In the genomic region with DNA sequence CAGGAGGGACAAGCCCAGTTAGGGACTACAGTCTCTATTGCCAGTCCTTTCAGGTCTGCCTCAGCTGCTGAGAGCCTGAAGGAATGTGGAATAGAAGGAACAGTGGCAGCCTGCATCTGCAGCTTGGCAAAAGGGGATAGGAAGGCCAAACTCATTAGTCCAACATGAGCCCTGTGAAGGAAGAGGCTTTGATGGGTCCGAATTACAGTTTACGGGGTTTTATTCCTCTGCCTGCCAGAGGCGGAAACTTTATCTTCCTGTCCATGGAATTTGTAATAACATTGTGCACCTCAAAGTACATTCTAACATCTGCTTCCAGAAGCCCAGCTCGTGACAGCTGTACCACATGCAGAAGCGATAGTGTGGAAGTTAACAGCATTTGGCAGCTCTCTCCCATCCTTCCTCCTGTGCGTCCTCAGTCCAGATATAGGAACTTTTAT, we compare ENCODE assay signal across 15 mouse cellular contexts.
DNase-seq lines count a peak whose midpoint lies in the region; ATAC-seq and TF ChIP-seq lines count a peak whose summit lies in the region.
"Had no signal": no experiment of that assay in that cellular context is flagged by ENCODE, and none has a peak within 500 bp of the region (broad histone marks: within the 10 kb centered on the region; RNA-seq: fewer than 3 reads in every experiment).

No protein-coding gene starts in this region.

- no peak overlapping the region for H3K4me2 ChIP-seq in intestine, embryonic 16.5 days (ENCODE audit: low read depth, low read length)
- no peak overlapping the region for H3K4me2 ChIP-seq in intestine, postnatal 0 days (replicated peaks; ENCODE audit: low read depth)
- no peak overlapping the region for H3K4me2 ChIP-seq in heart, embryonic 11.5 days
- H3K4me2 ChIP-seq in limb, embryonic 15.5 days: no peak overlapping the region
- H3K4me2 ChIP-seq: hindbrain, embryonic 15.5 days had no signal

- H3K36me3 ChIP-seq in intestine, embryonic 16.5 days (ENCODE audit: control insufficient read depth, insufficient read depth, low read length): no peaks in the 10 kb centered on the region
- no peaks in the 10 kb centered on the region for H3K36me3 ChIP-seq in intestine, postnatal 0 days (ENCODE audit: control insufficient read depth, insufficient read depth)
- no peaks in the 10 kb centered on the region for H3K36me3 ChIP-seq in heart, embryonic 11.5 days (ENCODE audit: control insufficient read depth, insufficient read depth, low read length)
- no peaks in the 10 kb centered on the region for H3K36me3 ChIP-seq in kidney, adult 2 months (ENCODE audit: control insufficient read depth, insufficient read depth, low read length)
- no peaks in the 10 kb centered on the region for H3K36me3 ChIP-seq in limb, embryonic 15.5 days
- H3K36me3 ChIP-seq: hindbrain, embryonic 15.5 days had no signal

- no peaks in the 10 kb centered on the region for H3K4me1 ChIP-seq in intestine, embryonic 16.5 days (ENCODE audit: control insufficient read depth, insufficient read depth, low read length)
- no peaks in the 10 kb centered on the region for H3K4me1 ChIP-seq in intestine, postnatal 0 days (replicated peaks; ENCODE audit: control insufficient read depth, insufficient read depth, low read length)
- no peaks in the 10 kb centered on the region for H3K4me1 ChIP-seq in heart, embryonic 11.5 days (ENCODE audit: control insufficient read depth, insufficient read depth, low read length)
- H3K4me1 ChIP-seq in kidney, adult 2 months (ENCODE audit: control insufficient read depth, insufficient read depth, low read length): no peaks in the 10 kb centered on the region
- peaks cover 7% of the 10 kb centered on the region for H3K4me1 ChIP-seq in limb, embryonic 15.5 days

- ATAC-seq in intestine, embryonic 16.5 days: peak; percentile 28; the same call in 1 of the 2 replicates
- no peak for ATAC-seq in intestine, postnatal 0 days
- peak; percentile 10; the same call in 1 of the 2 replicates for ATAC-seq in heart, embryonic 11.5 days (replicated peaks; ENCODE audit: insufficient number of reproducible peaks, low FRiP score, low TSS enrichment)
- 0 out of 2 replicates have a peak, but pooled peaks have one; percentile 58 for ATAC-seq in limb, embryonic 15.5 days (ENCODE audit: insufficient number of reproducible peaks, low FRiP score, low TSS enrichment, low read depth)
- no peak for ATAC-seq in megakaryocyte-erythroid progenitor cell, adult 5-6 weeks (replicated peaks; ENCODE audit: low FRiP score, low TSS enrichment, poor library complexity, severe bottlenecking)
- ATAC-seq: CD4-positive, CD25-positive, alpha-beta regulatory T cell, adult 4 months; Patski had no signal

- WGBS in intestine, embryonic 16.5 days: 42% methylated on average over 6 of the region's 6 CpGs
- 46% methylated on average over 6 of the region's 6 CpGs for WGBS in intestine, postnatal 0 days
- 61% methylated on average over 6 of the region's 6 CpGs for WGBS in heart, embryonic 11.5 days (ENCODE audit: insufficient replicate concordance)
- WGBS in kidney, adult 2 months: 33% methylated on average over 6 of the region's 6 CpGs
- 24% methylated on average over 6 of the region's 6 CpGs for WGBS in limb, embryonic 15.5 days

- DNase-seq in kidney, adult 2 months: peak; percentile 50
- no peak for DNase-seq in right cerebral cortex, postnatal 4 days
- DNase-seq in embryo, embryonic 9.5 days (ENCODE audit: extremely low spot score): no peak
- DNase-seq: adrenal gland, postnatal 25 days; cerebellum, adult 8-10 months; right cerebral cortex, adult 18-20 months had no signal

- H3K27ac ChIP-seq in intestine, embryonic 16.5 days (ENCODE audit: low read length): no peak overlapping the region
- H3K27ac ChIP-seq in intestine, postnatal 0 days (ENCODE audit: low read depth, low read length): no peak overlapping the region
- H3K27ac ChIP-seq in heart, embryonic 11.5 days (ENCODE audit: low read depth, low read length): no peak overlapping the region
- peak overlapping the region; percentile 60; the same call in 1 of the 2 replicates for H3K27ac ChIP-seq in kidney, adult 2 months (ENCODE audit: insufficient read depth, low read depth, low read length)
- no peak overlapping the region for H3K27ac ChIP-seq in limb, embryonic 15.5 days
- H3K27ac ChIP-seq: hindbrain, embryonic 15.5 days; macrophage had no signal

- H3K9ac ChIP-seq in intestine, embryonic 16.5 days (ENCODE audit: low read depth, low read length): no peak overlapping the region
- no peak overlapping the region for H3K9ac ChIP-seq in intestine, postnatal 0 days (ENCODE audit: low read depth, low read length)
- no peak overlapping the region for H3K9ac ChIP-seq in heart, embryonic 11.5 days (ENCODE audit: low read depth, low read length)
- H3K9ac ChIP-seq in limb, embryonic 15.5 days: no peak overlapping the region
- H3K9ac ChIP-seq: hindbrain, embryonic 15.5 days had no signal

- H3K9me3 ChIP-seq in intestine, embryonic 16.5 days (ENCODE audit: control insufficient read depth, low read length): no peaks in the 10 kb centered on the region
- no peaks in the 10 kb centered on the region for H3K9me3 ChIP-seq in intestine, postnatal 0 days (ENCODE audit: control insufficient read depth)
- no peaks in the 10 kb centered on the region for H3K9me3 ChIP-seq in heart, embryonic 11.5 days (replicated peaks; ENCODE audit: control insufficient read depth, low read length)
- no peaks in the 10 kb centered on the region for H3K9me3 ChIP-seq in limb, embryonic 15.5 days
- H3K9me3 ChIP-seq: hindbrain, embryonic 15.5 days had no signal

- no peaks in the 10 kb centered on the region for H3K27me3 ChIP-seq in intestine, embryonic 16.5 days (replicated peaks; ENCODE audit: control insufficient read depth, insufficient read depth, low read length)
- no peaks in the 10 kb centered on the region for H3K27me3 ChIP-seq in intestine, postnatal 0 days (replicated peaks; ENCODE audit: control insufficient read depth, insufficient read depth, low read length)
- H3K27me3 ChIP-seq in heart, embryonic 11.5 days (ENCODE audit: control insufficient read depth, insufficient read depth, low read length): no peaks in the 10 kb centered on the region
- H3K27me3 ChIP-seq in kidney, adult 2 months (replicated peaks; ENCODE audit: control insufficient read depth, insufficient read depth, low read length): no peaks in the 10 kb centered on the region
- no peaks in the 10 kb centered on the region for H3K27me3 ChIP-seq in limb, embryonic 15.5 days
- H3K27me3 ChIP-seq: hindbrain, embryonic 15.5 days; Patski had no signal

- no peak for TF ChIP-seq POLR2A in kidney, adult 2 months (IDR thresholded peaks at IDR 0.05; ENCODE audit: low read depth, low read length)

- H3K4me3 ChIP-seq in intestine, embryonic 16.5 days (ENCODE audit: low read length): no peak overlapping the region
- H3K4me3 ChIP-seq in intestine, postnatal 0 days (ENCODE audit: low read depth, low read length): no peak overlapping the region
- H3K4me3 ChIP-seq in heart, embryonic 11.5 days (ENCODE audit: low read depth, low read length): no peak overlapping the region
- no peak overlapping the region for H3K4me3 ChIP-seq in kidney, adult 2 months (ENCODE audit: insufficient read depth, low read depth, low read length)
- H3K4me3 ChIP-seq in limb, embryonic 15.5 days: no peak overlapping the region
- H3K4me3 ChIP-seq: hindbrain, embryonic 15.5 days had no signal

- TF ChIP-seq CTCF in intestine, postnatal 0 days (IDR thresholded peaks at IDR 0.05; ENCODE audit: low read depth): no peak
- TF ChIP-seq CTCF in kidney, adult 2 months (conservative IDR thresholded peaks at IDR 0.05; ENCODE audit: insufficient read depth, insufficient read length, low read depth, low read length): no peak

Comparison
In these comparisons a context has a peak if more than half of its experiments do, and no peak if none do; other contexts are left out.
1. ATAC-seq: peak in intestine, embryonic 16.5 days (single experiment), heart, embryonic 11.5 days (single experiment) and limb, embryonic 15.5 days (single experiment); none in intestine, postnatal 0 days (single experiment) and megakaryocyte-erythroid progenitor cell, adult 5-6 weeks (single experiment).